Mouse (Mus musculus) yolk sac, embryonic 10.5 days (tissue): ENCODE measurements around the gene Rasgef1b.
A peak's percentile ranks its signal among the peaks of the same experiment; 100 is the strongest.

Source experiments
- DNase-seq: peaks from one replicate; pipeline ENCODE4 v3.0.0-alpha.2; 2017; ENCODE audit warnings: low spot score

Gene Rasgef1b

GRCm38 (mm10) chr5:99707261-99707660, 21.6 kb downstream of the Rasgef1b start:
- DNase-seq: no peak

GRCm38 (mm10) chr5:99701811-99702210, 27.1 kb downstream of the Rasgef1b start:
- DNase-seq: no peak

- DNase-seq: no peak
Observed at GRCm38 (mm10) chr5:99694712-99695360, 34.0 kb downstream of the Rasgef1b start.

GRCm38 (mm10) chr5:99689909-99690308, 39.0 kb downstream of the Rasgef1b start:
- no peak for DNase-seq

- no peak for DNase-seq
Observed at GRCm38 (mm10) chr5:99687894-99688293, 41.0 kb downstream of the Rasgef1b start.

GRCm38 (mm10) chr5:99684023-99684422, 44.8 kb downstream of the Rasgef1b start:
- no peak for DNase-seq

GRCm38 (mm10) chr5:99669971-99670571, 58.8 kb downstream of the Rasgef1b start:
- DNase-seq: peak; percentile 16

GRCm38 (mm10) chr5:99656024-99656423, 72.8 kb downstream of the Rasgef1b start:
- no peak for DNase-seq

GRCm38 (mm10) chr5:99652931-99653330, 75.9 kb downstream of the Rasgef1b start:
- DNase-seq: no peak

GRCm38 (mm10) chr5:99641407-99641806, 87.5 kb downstream of the Rasgef1b start:
- no peak for DNase-seq

- peak; percentile 6 for DNase-seq
Observed at GRCm38 (mm10) chr5:99636575-99636974, 92.3 kb downstream of the Rasgef1b start.

GRCm38 (mm10) chr5:99634010-99634541, 94.8 kb downstream of the Rasgef1b start:
- DNase-seq: no peak

- DNase-seq: no peak
Observed at GRCm38 (mm10) chr5:99633548-99633947, 95.3 kb downstream of the Rasgef1b start.

GRCm38 (mm10) chr5:99632649-99633310, 96.1 kb downstream of the Rasgef1b start:
- DNase-seq: peak; percentile 84

GRCm38 (mm10) chr5:99630087-99630486, 98.8 kb downstream of the Rasgef1b start:
- DNase-seq: no peak

- DNase-seq: peak; percentile 13
Observed at GRCm38 (mm10) chr5:99625603-99626002, 103.3 kb downstream of the Rasgef1b start.

GRCm38 (mm10) chr5:99620771-99621170, 108.1 kb downstream of the Rasgef1b start:
- DNase-seq: no peak

- DNase-seq: no peak
Observed at GRCm38 (mm10) chr5:99617271-99617800, 111.5 kb downstream of the Rasgef1b start.

- DNase-seq: peak; percentile 68
Observed at GRCm38 (mm10) chr5:99613321-99614118, 115.3 kb downstream of the Rasgef1b start.

GRCm38 (mm10) chr5:99607602-99608001, 121.3 kb downstream of the Rasgef1b start:
- DNase-seq: no peak

- no peak for DNase-seq
Observed at GRCm38 (mm10) chr5:99606164-99606858, 122.6 kb downstream of the Rasgef1b start.
